Mouse (Mus musculus) urinary bladder, postnatal 14 days (tissue): ENCODE data around the gene Wasf1.

Experiments
- DNase-seq: peaks from one replicate; pipeline ENCODE4 v3.0.0; 2021; ENCODE audit warnings: low spot score

The Wasf1 gene

DNA sequence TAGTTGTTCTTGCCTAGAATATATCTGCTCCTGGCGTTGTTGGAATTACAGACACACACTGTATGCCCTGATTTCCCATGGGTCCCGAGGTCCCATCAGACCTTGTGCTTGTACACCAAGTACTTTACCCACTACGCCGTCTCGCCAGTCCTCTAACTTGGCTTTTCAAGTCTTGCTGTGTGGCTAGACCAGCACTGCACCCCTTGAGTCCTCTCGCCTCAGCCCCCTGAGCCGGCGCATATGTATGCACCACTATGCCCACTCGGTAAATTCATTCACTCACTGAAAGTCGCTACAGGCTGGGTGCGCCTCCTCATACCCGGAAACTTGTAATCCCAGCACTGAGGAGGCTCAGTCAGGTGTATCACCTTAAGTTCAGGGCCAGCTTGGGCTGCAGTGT, 12.5 kb downstream of the Wasf1 start:
- no peak for DNase-seq

DNA sequence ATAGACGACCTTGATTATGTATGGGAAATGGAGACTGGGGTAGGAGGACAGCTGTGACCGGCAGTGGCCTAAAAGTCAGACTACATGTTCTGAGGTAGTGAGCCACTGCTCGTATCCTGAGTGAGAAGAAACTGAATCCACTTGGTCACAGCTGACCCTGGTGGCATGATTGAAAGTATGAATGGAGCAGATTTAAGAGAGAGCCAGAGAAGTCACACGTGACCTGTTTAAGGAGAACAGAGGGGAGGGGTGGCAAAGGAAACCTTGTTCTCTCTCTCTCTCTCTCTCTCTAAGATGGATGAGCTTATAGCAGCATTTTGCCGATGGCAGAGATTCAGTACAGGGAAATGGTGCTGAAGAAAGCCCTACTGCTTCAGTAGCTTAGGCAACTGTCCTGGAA, 13.4 kb downstream of the Wasf1 start:
- no peak for DNase-seq

- DNase-seq = no peak
Observed at GRCm38 (mm10) chr10:40901786-40902185, 18.5 kb downstream of the Wasf1 start.

DNA sequence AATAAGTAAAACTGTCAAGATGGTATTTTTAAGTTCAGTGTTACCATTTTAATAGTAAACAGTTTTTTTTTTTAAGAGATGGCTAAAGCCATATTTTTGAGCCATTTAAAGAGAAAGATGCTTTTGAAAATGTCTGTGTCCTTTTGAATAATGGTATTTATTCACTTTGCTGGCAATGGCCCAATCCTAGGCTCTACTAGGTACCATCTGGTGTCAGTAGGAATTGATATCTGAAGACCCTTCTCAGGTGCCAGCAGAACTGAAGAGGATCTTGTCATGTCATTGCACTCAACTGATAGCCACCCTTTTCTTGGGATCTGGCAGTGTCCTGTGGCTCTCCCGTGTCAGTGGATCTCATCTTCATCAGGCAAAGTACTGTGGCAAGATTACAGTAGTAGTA, 22.9 kb downstream of the Wasf1 start:
- no peak for DNase-seq

DNA sequence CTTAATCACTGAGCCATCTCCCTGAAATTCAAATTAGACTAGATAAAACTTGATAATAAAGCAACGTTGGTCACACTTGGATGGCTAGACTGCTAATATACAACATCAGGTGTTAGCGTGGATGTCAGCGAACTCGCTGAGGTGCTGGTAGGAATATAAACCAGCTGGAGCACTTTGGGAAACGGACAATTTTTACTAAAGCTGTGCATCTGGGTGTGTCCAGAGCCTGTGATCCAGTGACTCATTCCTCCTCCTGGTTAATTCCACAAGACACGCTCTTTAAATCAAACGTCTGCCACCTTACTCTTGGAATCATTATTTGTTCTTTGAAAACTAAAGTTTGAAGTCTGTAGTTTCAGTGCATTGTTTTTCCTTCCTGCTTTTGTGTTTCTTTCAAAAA, 23.5 kb downstream of the Wasf1 start:
- DNase-seq = no peak

GRCm38 (mm10) chr10:40908580-40908979, 25.3 kb downstream of the Wasf1 start:
- DNase-seq = no peak

DNA sequence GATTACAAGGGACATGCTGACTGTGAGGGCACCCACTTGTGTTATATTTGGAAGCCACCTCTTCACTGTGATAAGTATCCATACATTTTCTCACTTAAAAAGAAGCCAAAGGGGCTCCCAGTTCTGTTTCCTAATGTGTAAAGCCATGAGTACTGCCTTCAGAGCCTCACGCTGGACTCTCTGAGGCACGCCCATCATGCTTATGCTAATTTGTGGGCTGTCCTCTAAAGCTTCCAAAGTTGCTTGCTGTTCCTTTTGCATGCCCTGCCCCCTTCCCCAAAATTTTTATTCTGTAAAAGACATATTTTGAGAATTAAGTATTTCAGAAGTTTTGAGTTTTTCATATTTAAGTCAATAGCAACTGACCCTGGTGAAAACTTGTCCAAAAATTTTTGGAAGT, 27.5 kb downstream of the Wasf1 start:
- DNase-seq = no peak

DNA sequence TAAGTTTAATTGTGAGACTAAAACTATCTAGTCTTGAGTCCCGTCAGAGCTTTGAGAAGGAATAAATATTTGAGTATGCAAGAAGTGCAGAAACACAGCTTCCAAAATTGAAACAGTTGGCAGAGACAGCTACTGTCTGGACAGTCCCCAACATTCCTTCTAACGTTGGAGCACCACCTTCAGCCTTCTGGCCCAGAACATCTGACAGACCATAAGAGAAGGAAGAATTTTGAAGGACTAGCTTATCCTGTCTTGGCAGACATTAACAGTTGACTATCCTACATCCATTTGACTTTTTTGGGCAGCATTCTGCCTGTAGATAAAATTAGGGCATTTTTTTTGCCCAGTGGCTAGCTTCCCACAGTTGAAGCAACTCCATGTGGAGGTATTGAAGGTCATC, 32.0 kb downstream of the Wasf1 start:
- DNase-seq = no peak

DNA sequence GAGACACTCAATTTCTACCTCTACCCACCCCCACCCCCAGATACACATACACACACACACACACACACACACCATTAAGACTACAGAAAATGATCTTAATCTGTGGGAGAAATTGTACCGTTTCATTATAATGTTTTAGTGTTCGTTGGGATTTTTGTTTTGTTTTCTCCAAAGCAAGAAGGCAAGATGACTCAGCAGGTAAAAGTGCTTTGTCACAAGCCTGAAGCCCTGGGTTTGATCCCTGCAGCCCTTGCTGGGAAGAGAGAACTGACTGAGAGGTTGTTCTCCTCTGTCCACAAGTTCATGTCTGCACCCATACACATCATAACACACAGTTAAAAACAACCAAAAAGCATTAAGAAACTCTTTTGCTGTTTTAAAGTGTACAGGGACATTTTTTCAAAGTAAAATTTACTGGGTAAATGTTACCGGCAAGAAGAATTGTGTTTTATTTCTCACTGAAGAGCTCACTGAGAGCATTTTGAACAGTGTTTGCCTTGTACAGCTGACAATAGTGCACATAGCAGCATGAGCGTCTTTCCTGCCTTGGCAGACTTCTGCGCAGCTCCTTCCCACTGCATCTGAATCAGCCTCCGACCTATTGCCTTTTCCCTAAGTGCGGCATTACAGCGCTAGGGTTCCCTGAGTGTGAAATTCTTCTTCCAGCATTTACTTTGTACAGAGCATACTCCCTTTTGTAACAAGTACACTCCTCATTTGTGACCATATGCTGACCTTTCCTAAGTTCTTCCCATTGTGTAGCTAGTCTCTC, 35.6 kb downstream of the Wasf1 start:
- DNase-seq = no peak

DNA sequence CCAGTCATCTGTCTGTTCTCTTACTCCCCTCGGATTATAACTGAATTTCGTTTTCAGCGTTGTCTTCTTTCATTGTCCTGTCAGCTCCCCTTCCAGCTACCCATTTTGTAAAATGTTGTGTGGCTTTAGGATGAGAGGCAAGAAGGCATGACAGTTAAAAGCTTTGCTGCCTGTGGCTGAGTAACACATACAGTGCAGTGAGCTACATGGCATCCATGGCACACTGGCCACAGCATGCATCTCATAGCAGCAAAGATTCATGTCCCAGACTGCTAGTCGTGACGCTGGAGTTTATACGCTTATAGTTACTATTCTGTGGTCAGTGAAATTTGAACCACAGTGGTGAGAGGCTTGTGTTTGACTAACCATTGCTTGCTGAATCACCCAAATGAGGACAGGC, 36.2 kb downstream of the Wasf1 start:
- no peak for DNase-seq

DNA sequence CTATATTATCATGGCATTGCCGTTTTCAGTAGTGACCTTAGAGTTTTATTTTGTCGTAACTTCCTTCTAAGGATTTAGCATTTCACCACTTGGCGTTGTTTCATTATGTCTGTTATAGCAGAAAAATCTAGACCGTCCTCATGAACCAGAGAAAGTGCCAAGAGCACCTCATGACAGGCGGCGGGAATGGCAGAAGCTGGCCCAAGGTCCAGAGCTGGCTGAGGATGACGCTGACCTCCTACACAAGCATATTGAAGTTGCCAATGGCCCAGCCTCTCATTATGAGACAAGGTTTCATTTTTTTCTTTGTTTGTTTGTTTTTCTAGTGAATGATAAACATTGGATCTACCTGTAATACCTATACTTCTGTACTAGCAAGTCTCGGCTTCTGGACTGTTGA, 49.7 kb downstream of the Wasf1 start:
- DNase-seq = no peak

DNA sequence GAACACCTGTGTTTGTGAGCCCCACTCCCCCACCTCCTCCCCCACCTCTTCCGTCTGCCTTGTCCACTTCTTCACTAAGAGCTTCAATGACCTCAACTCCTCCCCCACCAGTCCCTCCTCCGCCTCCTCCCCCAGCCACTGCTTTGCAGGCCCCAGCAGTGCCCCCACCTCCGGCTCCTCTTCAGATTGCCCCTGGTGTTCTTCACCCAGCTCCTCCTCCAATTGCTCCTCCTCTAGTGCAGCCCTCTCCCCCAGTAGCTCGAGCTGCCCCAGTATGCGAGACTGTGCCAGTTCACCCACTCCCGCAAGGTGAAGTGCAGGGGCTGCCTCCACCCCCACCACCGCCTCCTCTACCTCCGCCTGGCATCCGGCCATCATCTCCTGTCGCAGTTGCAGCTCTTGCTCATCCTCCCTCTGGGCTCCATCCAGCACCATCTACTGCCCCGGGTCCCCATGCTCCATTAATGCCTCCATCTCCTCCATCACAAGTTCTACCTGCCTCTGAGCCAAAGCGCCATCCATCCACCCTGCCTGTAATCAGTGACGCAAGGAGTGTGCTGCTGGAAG, 53.0 kb downstream of the Wasf1 start:
- no peak for DNase-seq

DNA sequence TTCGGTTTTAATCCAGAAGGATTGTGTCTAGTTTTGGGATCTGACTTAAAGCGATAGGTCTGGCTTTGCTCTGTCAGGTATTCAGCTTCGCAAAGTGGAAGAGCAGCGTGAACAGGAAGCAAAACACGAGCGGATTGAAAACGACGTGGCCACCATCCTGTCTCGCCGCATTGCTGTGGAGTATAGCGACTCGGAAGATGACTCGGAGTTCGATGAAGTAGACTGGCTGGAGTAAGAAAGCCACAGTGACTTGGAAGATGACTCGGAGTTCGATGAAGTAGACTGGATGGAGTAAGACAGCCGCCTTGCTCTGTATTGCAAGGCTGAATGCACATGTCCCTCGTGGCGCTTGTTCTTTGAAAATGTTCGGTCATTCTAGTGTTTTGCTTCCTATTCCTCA, 54.3 kb downstream of the Wasf1 start:
- DNase-seq = no peak

DNA sequence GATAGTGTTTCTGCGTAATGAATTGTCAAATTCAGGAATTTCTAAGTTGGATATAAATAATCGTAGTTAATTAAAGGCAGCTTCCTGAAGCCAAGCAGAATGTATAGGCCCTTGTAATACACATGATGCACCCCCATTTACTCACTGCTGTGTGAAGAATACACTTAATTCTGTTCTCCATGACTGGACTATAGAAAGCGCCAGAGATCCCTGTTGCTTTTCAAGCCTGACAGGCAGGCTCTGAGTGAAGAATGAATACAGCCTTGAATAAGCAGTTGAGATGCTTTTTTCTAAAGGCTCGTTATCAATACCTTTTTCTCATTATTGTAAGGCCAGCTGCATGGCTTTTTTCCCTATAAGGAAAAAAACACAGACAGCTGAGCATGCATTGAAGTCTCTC, 59.4 kb downstream of the Wasf1 start:
- DNase-seq = no peak

GRCm38 (mm10) chr10:40950176-40950575, 66.9 kb downstream of the Wasf1 start:
- no peak for DNase-seq

GRCm38 (mm10) chr10:40956206-40956605, 72.9 kb downstream of the Wasf1 start:
- DNase-seq = no peak

DNA sequence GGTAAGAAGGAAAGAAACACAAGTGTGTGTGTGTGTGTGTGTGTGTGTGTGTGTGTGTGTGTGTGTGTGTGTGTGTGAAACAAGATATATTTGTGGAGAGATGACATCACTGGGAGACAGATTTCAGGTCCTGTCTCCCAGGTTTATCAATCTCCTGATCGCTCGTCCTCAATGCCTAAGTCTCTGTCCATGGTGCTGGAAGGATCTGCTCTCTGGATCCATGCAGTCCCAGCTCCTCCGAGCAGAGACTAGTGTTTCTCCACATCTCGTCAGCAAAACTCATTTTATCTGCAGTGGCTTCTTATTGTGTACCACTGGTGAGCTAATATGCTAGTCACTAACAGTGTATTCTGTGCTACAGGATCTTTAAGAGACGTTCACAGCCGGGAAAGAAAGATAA, 78.1 kb downstream of the Wasf1 start:
- peak; percentile 18 for DNase-seq

GRCm38 (mm10) chr10:40962008-40962407, 78.7 kb downstream of the Wasf1 start:
- no peak for DNase-seq

DNA sequence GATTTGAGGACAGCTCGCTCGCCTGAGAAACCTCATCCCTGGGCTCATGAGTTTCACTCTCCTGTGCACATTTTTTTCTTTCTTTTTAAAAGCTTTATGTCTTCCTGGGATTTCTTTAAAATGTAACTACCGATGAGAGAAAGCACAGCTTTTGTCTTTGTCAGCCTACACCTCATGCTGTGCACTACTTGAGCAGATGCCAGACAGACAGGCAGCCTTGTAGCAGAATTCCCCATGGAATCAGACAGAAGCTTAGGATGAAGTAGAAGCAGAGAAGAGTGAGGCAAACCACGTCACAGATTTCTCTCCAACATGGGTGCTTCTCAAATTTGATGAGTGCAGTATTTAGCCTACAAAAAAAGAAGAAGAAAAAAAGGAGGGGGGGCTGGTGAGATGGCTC, 81.3 kb downstream of the Wasf1 start:
- no peak for DNase-seq

DNA sequence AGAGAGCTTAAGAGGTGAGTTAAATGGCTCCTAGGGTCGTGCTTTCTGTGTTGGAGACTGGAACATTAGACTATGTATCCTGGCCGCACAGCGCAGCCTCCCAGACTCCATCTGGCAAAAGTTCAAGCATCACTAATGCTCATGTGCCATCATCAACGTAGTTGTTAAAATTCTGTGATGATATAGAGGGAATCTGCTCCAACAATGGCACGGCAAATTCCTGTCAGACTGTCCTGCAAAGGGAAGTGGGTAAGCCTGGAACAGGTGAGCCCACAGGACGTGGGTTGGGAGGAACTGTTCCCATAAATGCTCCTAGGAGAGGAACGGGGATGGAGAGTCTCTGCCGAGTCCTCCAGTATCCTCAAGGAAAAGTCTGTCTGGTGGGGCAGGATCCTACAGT, 85.3 kb downstream of the Wasf1 start:
- no peak for DNase-seq

DNA sequence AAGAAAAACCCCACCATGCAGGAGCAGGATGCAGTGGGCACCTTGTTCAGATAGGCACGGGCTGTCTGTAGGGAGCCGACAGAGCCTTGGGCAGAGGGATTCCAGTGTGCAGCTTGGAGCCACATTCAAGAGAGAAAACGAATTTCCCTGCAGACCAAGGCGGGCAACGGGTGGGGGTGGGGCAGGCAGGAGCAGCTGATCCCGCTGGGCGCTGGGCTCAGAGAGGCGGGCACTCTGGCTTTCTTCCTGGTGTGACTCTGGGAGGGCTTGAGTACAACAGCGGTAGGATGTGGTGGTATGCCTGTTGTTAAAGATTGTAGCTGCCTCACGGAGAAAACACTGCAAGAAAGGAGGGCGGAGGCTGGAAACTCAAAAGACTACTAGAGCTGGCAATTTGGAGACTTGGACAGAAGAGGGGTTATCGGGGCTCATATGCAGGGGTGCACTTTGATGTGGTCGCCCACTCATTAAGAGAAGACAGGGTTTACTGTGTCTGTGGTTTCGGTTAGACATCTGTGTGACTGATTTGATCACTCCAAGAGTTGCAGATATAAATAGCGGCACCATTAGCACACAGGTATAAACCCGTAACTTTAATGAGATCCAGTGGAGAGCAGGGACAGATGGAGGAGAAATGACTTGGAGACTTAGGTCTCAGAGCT, 86.2 kb downstream of the Wasf1 start:
- DNase-seq = no peak

- DNase-seq = no peak
Observed at GRCm38 (mm10) chr10:40970601-40971245, 87.4 kb downstream of the Wasf1 start.

DNA sequence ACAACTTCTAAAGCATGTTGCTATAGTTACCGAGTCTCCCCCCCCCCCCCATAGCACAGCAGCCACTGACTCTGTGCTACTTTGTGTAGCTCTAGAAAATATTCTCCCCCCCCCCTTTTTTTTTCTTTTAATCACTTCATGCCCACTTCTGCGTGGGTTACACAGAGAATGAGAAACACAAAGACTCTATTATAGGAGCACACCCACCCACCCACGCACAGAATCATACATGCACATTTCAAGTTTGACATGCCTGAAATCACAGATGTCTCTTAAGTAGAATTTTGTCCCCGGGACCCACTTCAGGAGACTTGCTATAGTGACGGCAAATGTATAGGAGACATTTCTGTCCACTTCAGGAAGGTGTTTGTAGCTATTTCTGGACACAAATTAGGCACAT, 88.0 kb downstream of the Wasf1 start:
- no peak for DNase-seq
